Mouse (Mus musculus) cerebellum, postnatal 25 days (tissue): ENCODE measurements at regions not wholly inside any gene's neighbourhood (a gene's known extent, or its start where the extent isn't known, plus 50 kb on each side); places are given as distances from the start of the nearest gene placed in this dataset.
A peak's percentile ranks its signal among the peaks of the same experiment; 100 is the strongest.
"Not testable (repeated sequence)": the region's sequence is repeated elsewhere in the genome, so short reads cannot be mapped to it uniquely, and the experiment has no call there.

Experiments used
- DNase-seq, 2 experiments: peaks; one replicate each; pipeline ENCODE4 v3.0.0; 2021; ENCODE audit warnings: mixed read lengths in 2 of 2

DNA sequence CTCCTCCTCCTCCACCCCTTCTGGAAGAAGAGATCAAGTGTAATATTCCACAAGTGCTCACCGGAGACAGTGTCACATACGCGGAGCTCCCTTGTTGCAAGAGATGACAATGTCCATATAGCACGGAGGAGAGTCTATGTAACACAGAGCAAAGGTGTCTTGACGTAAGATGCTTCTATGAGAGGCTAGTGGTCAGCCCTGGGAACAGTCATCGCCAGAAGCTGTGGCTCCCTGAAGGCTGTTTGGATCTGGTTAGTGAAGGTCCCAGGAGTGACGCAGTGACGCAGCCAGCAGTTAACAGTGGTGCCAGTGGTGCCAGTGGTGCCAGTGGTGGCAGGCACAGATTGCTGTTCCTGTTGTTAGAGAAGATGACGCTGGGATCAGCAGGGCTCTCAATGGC, 66.9 kb downstream of the Twistnb start:
- DNase-seq = no peak

DNA sequence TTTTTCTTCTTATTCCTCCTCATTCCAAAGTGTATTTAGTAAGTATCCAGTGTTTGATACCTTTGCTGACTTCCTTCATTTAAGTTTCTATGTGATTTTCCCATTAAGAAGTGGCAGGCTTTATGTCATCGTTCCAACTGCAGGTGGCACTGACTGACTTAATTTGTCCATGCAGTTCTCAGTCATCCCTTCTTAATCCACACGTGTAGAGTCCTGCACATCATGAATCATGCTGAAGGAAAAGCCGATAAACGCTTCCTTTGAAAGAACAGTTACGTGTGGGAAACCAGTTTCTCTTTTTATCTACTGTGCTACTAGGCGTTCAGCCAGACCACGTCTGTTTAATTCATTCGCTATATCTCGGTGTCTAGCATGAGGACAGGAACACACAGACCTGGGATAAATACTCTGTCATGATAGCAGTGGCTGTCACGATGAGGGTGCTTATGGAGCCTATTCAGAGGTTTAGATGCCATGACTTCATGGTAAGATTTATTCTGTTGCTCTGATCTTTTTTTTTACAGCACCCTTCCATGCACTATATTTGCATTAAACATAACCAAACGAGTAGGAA, 68.0 kb downstream of the Twistnb start:
- DNase-seq = no peak

DNA sequence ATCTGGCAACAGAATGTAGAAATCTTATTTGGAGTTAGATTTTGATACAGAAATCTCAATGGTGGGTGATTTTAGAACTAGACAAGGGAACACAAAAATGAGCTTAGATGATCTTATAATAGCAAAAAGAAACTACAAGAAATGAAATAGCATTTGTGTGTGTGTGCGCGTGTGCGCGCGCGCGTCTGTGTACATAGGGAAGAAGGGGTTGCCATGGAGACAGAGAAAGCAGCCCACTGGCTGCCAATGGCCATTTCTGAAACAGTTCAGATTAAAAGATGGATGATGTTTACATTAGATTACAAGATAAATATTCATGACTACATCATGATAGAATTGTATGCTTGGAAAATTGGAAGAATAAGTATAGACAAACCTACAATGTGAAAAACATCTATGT, 112.1 kb downstream of the Twistnb start:
- no peak for DNase-seq

DNA sequence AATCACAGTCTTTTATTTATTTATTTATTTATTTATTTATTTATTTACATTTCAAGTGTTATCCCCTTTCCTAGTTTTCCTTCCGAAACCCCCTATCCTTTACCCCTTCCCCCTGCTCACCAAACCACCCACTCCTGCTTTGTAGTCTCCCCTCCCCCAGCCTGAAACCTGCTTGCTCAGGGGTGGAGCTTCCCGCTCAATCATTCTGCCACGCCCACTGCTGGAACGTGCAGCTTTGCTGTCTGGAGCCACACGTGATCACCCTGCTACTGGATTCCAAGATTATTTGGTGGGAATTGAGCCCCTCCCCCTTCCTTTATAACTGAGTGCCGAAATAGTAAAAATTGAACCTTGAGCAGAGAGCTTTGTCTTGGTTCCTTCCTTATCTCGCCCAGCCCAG, 122.2 kb downstream of the Twistnb start:
- DNase-seq = not testable (repeated sequence)

DNA sequence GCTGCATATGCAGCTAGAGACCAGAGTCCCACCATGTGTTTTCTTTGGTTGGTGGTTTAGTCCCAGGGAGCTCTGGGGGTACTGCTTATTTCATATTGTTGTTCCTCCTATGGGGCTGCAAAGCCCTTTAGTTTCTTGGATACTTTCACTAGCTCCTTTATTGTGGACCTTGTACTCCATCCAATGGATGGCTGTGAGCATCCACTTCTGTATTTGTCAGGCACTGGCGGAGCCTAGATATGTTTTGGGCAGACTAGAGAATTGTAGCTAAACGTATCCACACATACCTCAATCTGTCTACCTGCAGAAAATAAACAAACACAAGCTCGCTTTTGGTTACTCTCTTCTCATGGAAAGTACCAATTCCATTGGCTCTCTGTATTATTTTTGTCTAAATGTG, 122.8 kb downstream of the Twistnb start:
- no peak for DNase-seq

DNA sequence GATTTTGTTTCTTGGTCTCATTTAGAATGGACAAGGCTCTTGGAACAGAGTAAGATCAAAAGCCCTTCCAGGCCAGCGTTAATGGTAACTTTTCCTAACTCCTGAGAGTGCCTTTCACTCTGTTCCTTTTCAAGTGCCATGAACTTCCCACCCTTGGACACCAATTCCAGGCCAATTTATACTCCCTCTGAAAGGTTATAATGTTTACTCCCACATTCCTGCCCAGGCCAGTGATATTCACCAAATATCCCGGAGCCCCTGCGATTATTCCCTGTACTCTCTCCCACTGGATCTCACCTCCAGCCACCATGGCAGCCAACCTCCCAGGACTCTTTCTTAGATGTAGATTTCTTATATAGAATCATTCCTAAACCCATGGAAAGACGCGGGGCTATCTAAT, 123.2 kb downstream of the Twistnb start:
- no peak for DNase-seq

DNA sequence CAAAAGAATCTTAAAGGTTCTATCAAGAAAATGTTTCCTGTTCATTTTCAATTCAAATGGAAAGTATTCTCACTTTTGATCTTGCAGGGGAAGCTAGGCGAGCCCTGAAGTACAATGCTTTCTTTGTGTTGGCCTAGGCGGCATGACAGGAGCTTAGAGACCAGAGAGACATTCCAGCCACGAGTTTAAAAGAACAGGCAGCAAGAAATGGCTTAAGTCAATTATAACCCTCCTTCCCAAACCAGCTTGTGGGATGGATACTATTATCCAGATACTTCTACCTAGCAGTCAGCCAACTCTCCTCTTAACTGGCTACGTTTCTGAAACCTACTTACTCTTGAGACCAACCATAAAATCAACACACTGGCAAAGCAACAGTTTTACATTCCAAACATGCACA, 124.3 kb downstream of the Twistnb start:
- DNase-seq = no peak

DNA sequence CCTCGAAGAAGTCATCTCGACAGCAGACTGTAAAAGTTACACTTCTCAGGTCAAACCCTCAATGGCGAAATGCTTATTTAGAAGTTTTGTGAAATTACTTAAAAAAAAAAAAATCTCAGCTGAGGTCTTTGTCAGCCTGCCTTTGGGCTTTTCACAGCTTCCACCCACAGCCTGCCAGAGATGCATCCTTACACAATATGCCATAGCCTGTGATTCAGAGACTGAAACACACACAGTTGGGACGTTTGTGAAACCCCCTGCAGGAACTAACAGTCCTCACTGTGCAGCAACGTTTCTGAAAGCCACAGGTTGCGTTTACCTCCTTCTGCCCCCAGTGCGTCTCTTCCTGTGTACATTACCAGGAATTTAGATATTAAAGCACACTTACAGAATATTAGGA, 131.7 kb downstream of the Twistnb start:
- no peak for DNase-seq

DNA sequence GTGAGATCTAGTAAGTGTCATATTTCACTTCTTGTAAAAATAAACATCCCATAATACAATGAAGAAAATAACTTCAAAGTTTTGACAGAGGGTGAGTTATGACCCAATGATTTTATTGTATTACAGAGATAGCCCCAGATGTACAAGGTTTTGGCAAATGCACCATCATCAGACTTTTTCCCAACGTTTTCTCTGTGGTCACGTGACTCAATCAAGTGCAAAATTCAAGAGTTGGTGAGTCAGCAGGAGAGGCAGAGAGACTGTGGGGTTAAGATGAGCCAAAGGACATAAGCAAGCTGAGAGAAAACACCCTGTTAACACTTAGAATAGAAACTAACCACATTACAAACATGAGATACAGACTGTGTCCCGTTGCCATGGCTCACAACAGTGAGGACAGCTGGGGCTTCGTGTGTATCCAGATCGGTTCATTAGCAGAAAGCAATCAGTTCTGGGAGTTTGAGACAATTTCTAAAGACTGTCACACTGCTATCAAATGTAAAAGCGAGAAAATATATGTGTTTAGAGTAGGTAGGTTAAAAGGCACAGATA, 148.5 kb downstream of the Twistnb start:
- no peak for DNase-seq

DNA sequence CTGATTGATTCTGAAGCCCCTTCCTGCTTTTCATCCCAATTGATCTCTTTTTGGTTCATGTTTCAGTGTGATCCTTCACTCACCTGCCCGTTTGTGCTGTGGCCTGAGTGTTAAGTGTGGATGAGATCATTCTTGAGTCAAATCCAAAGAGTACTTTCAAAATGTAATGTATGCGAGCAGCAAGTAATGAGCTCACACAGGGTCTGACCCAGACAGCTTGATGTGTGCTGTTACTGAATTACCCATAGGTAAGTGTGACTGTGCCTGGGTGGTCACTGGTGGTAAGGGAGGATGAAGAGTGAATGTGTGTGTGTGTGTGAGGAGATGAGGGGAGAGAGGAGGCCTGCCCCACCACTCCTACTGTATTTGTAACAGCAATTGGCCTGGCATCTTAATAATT, 151.4 kb downstream of the Twistnb start:
- no peak for DNase-seq

DNA sequence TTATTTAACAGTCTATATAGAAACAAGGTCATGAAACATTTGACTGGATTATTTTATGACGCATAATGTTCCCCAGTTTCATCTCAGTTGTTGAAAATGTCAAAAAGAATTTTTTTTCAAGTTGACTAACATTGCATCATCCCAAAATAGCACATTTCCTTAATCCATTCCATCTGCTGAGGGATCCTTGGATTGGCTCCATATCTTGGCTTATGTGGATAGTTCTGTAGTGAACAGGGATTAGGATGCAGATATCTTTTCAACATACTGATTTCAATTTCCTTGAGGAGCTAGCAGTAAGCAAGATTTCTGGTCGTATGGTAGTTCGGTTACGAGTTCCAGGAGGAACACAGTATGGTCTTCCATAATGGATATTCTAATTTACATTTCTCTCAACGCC, 161.6 kb downstream of the Twistnb start:
- no peak for DNase-seq

DNA sequence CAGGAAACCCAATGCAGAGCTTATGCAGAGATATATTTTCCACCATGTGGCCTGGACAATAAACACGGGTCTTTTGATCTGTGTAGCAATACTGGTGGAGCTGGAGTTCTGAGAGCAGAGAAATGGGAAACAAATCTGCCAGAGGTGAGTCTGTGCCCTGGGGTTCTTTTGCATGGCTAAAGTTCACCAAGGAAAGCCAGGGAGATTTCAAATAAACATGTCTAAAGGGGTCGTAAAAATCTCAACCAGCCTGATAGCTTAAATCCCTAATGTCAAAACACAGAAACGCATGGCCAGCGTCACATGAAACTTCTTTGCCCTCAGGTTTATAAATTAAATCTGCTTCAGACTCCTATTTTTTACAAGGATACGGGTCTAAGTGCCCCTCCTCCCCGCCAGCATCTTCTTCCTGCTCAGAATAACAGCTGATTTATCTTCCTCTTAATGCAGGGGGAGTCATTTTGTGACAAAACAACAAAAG, 163.0 kb downstream of the Twistnb start:
- DNase-seq = no peak

DNA sequence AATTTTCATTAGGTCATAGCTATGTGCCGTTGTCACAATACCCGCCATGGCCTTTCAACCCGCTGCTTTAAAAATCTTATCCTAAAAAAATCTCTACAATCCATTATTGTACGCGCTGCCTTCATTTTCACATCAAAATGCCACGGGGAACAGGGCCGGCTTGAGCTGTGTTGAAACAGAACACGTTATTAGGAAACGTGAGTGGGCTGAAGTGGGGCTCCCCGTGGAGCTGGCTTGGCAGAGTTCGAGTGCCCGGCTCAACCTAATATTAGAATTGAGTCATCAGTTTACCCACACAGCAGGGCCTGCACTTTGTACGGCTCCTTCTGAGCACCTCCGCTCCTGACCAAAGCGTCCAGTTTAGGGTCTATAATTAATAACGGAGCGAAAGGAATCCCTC, 163.5 kb downstream of the Twistnb start:
- DNase-seq = peak; percentile 20 to 52

DNA sequence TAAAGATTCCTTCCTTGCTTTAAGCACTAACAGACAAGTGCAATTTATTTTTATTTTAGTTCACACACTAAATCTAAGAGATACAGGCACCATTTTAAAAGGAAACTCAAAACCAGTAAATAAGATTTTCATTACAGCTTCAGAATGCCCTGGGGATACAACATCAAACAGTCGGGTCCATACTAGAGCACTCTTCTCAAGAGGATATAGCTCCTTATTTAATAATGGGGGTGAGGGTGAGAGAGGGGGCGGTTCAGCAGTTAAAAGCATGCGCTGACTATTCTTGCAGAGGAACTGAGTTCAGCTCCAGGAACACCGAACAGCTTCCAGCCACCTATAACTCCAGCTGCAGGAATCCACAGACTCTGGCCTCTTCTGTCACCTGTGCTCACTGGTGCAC, 164.2 kb downstream of the Twistnb start:
- no peak for DNase-seq

DNA sequence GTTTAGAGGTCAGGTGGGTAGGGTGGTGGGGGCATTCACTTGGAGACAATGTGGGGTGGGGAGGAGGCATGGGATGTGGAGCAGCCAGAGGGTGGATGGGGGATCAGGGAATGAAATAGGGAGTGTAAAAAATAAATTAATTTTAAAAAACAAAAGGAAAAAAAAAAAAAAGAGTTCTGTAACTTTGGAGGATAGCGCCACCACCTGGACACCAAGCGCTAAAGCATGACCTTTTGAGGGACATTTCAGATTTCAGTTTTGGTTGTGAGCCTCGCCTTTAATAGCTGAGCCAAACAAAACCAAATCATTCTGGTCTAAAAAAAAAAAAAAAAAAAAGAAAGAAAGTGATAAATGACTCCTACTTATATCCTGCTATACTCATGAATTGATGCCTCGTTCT, 176.0 kb downstream of the Twistnb start:
- no peak for DNase-seq

DNA sequence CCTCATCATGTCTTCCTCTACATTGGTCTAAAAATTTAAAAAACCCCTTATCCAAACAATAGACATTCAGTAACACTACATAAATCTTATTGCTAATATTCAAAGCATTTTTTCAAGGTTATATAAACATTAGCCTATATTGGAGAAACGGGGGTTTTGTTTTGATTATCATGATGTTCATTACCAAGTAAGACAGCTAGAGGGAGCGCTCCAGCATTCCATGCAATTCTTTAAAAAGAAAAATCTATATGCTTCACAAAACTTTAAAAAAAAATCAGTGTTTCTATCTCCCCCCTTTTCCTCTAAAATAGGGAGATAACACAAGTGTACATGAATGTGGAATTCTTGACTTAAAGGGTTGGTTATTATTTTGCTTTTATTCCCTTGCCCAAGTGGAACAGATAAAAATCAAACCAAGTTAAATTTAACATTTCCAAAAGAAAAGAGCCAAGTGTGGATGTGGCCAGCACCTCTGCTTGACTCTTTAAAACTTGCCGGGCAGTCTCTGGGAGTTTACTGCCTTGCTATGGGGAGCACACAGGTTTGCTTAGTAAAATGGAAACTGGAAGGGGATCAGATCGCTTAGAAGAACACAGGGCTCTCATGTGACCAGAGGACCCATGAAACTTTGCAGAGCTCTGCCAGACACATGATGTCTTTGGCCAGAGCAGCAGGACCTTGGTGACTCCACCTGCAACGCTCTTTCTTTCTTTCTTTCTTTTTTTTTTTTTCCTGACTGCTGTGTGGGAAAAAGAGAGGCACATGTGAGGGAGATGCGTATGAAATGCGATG, 178.6 kb downstream of the Twistnb start:
- no peak for DNase-seq

DNA sequence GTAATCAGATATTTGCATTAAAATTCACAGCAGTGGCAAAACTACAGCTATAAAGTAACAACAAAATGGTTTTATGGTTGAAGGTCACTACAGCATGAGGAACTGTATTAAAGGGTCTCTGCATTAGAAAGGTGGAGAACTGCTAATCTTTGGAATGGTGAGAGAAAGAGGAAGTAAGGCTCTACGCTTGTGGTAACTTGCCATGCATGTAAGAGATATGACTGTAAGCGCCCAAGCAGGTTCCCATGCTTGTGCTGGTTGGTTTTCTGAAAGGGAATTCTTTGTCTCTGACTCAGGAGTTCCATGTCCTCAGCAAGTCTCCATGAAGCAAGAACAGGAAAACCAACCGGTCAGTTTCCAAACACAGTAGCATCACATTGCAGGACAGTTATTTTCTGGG, 182.9 kb downstream of the Twistnb start:
- no peak for DNase-seq

DNA sequence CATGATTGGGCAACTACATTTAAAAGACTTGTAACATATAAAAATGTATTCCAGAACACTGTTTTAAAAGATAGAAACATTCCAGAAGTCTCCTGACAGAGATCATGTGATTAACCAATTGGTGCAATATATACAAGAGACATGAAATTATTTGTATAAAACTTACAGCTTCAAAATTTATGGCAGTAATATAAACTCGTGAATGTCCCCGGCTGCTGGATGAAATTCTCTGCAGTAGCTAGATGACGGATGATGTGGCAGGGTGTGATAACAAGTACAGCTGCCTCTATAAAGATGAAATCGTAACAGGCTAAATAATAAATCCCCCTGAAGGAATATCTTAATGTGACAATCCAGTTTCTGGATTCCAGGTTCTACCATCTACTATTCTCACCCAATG, 191.0 kb downstream of the Twistnb start:
- no peak for DNase-seq

DNA sequence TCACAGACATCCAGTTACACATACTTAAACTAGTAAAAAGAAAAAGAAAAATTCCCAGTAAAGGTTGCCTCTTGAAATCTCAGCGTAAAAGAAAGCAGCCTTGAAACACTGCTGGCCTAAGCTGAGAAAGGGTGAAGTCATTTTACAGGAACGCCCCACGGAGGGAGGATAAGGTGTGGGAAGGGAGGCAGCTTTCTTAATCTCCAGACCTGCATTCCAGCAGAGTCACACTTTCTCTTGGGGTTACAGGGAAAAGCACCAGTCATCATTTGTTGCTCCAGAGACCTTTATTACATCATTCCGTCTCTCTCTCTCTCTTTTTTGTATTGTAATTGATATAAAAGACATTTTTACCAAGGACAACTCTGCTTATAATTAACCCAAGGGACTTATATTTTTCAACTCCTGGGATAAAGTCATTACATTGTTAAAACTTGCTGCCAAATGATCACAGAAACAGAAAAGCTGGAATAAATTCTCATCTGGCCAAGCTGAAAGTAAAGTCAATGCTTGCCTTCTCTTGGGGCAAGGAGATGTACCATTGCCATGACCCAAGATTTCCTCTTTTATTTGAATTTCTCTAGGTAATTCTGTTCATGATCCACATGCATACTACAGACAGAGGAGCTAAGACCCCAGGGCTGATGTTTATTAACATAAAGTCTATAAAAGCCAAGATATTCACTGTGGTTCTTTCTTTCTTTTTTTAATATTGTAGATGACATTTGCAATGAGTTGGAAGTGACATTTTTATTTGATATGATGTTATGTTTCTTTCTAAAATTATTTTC, 196.9 kb downstream of the Twistnb start:
- DNase-seq = no peak

DNA sequence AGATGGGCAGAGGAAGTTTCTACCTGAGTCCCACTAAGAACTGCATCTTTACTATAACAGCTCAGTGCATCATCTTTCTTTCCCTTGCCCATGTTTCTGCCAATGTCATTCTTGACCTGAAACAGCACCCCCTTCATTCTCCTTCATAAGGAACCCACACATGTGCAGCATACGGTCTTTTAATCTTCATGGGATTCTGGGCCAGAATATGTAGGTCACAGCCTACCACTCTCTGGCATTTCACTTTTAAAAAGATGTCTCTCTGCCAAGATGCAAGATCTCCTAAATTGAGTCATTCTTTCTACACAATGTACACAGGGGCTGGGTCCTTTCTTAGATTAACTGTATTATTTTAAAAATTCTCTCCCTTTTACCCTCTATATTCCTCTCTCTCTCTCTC, 223.2 kb downstream of the Twistnb start:
- no peak for DNase-seq

DNA sequence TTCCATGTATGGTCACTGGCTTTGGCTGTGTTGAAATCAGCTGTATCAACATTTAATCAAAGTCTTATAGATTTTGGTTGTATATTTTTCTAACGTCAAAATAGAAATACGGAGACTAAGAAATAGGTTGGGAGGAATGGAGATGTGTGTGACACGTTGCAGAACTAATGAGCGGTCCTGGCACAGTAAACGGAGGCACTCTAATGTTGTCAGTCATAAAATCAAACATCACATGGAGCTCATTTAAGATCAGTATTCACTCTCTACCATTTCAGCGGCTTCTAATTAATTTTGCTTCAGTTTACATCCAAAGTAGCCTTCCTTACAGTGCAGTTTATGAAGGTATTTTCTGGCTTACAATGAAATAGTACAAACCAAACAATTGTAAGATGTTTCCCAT, 246.1 kb downstream of the Twistnb start:
- no peak for DNase-seq

DNA sequence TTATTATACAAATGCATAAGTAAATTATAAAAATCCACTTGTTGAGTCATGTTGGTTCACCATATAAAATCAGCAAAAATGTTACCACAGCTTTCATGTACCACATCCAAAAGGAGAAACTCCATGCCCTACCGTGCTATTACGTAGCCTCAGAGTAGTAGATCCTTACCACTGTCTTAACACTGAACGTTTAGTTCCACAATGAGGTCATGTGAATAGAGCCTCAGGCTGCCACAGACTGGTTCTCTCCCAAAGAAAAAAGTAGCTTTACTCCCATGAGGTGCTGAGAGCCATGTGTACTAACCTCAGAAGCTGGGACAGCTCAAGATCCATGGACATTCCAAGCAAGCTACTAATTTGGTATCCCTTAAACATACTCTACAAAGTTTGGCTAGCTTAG, 235.4 kb upstream of the Ferd3l start:
- DNase-seq = no peak

DNA sequence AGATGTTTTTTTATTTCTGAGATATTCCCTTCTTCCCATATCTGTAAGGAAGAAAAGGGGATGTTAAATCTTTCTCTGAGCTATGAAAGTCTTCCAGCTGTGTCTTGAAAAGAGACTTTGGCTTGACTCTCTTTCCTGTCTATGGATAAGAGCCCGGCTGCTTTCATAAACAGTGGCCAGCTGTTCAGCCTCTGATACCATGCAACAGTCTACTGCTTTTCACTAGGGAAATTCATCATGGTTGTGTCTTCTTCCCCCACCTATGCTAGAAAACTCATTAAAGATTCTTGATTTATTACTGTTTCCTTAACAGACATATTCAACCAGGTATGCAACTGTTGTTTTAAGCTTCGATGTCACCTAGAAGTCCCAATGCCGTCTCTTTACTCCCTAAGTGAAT, 213.8 kb upstream of the Ferd3l start:
- no peak for DNase-seq

DNA sequence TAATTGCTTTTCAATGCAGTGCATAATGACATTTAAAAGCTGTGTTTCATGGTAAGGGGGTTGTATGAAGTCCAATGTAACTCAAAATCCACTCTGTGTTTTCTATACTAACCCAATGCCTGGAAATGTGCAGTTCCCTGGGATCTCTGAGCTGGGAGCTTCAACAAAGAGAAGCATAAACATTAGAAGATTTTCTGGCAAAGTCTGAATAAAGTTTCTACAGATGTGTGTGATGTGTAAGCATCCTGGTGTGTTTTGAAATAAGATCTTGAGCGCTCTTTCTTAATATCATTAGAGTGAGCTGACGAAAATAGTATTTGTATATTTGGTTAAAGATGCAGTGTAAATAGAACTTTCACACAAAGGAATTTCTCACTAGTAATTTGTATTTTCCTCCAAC, 212.2 kb upstream of the Ferd3l start:
- DNase-seq = no peak
